Mouse (Mus musculus) stomach, postnatal 0 days (tissue): ENCODE results near the gene Rangap1.

Experiments used
- CTCF ChIP-seq: IDR thresholded peaks from 2 replicates; pipeline ENCODE4 v1.5.1; 2016; ENCODE audit warnings: antibody characterized with exemption, low read depth, mild to moderate bottlenecking, moderate library complexity
- EP300 ChIP-seq: optimal IDR thresholded peaks from 2 replicates; pipeline ENCODE3; 2016; ENCODE audit warnings: antibody characterized with exemption

- no peak for TF ChIP-seq CTCF
- TF ChIP-seq EP300: no peak
Observed at GRCm38 (mm10) chr15:81749742-81750141, 4.4 kb upstream of the Rangap1 start.
